Mouse (Mus musculus) thymus, postnatal 0 days (tissue): Measurements from ENCODE around the gene Trim25. TPM values are rescaled to one million over a fixed set of nuclear protein-coding genes. Genes with fewer than 3 reads are reported as not detected.
"Not testable (repeated sequence)": the region's sequence is repeated elsewhere in the genome, so short reads cannot be mapped to it uniquely, and the experiment has no call there.

Source experiments
- DNase-seq: peaks from one replicate; pipeline ENCODE4 v3.0.0-alpha.2; 2015; ENCODE audit warnings: low spot score
- polyA plus RNA-seq: library from polyadenylated mRNA; unstranded; fragments of >200 nt; fragmentation: Nextera tagmentation; extraction: Ambion mirVana; gene quantifications from 2 replicates; pipeline ENCODE4 v1.2.1, GENCODE M21; 2015

The Trim25 gene
- polyA plus RNA-seq, 1 experiment from 2014 or later = 48.9 TPM

GRCm38 (mm10) chr11:88993625-88994024 lies 5.6 kb upstream of the Trim25 start:
- DNase-seq = peak; percentile 86

- no peak for DNase-seq
Observed at GRCm38 (mm10) chr11:88994492-88994891, 4.7 kb upstream of the Trim25 start.

GRCm38 (mm10) chr11:88995616-88996015 lies 3.6 kb upstream of the Trim25 start:
- DNase-seq = no peak

GRCm38 (mm10) chr11:88996427-88996826 lies 2.7 kb upstream of the Trim25 start:
- DNase-seq = no peak

GRCm38 (mm10) chr11:88997343-88997742 lies 1.8 kb upstream of the Trim25 start:
- not testable (repeated sequence) for DNase-seq

GRCm38 (mm10) chr11:88998406-88998805 lies 770 bp upstream of the Trim25 start:
- DNase-seq = no peak

GRCm38 (mm10) chr11:88999723-89000526 lies 749 bp downstream of the Trim25 start:
- peak; percentile 8 for DNase-seq

- no peak for DNase-seq
Observed at GRCm38 (mm10) chr11:89000527-89000819, 1.3 kb downstream of the Trim25 start.

GRCm38 (mm10) chr11:89001569-89001968 lies 2.4 kb downstream of the Trim25 start:
- no peak for DNase-seq

GRCm38 (mm10) chr11:89002068-89002467 lies 2.9 kb downstream of the Trim25 start:
- no peak for DNase-seq

GRCm38 (mm10) chr11:89002621-89003020 lies 3.4 kb downstream of the Trim25 start:
- no peak for DNase-seq

- DNase-seq = no peak
Observed at GRCm38 (mm10) chr11:89003078-89003477, 3.9 kb downstream of the Trim25 start.

- no peak for DNase-seq
Observed at GRCm38 (mm10) chr11:89003726-89004125, 4.5 kb downstream of the Trim25 start.

- no peak for DNase-seq
Observed at GRCm38 (mm10) chr11:89005473-89005872, 6.3 kb downstream of the Trim25 start.

GRCm38 (mm10) chr11:89006404-89006803 lies 7.2 kb downstream of the Trim25 start:
- no peak for DNase-seq

GRCm38 (mm10) chr11:89007582-89007981 lies 8.4 kb downstream of the Trim25 start:
- no peak for DNase-seq

- no peak for DNase-seq
Observed at GRCm38 (mm10) chr11:89009066-89009465, 9.9 kb downstream of the Trim25 start.

GRCm38 (mm10) chr11:89009496-89009895 lies 10.3 kb downstream of the Trim25 start:
- no peak for DNase-seq

GRCm38 (mm10) chr11:89012241-89012640 lies 13.1 kb downstream of the Trim25 start:
- DNase-seq = no peak

GRCm38 (mm10) chr11:89017514-89018182 lies 18.5 kb downstream of the Trim25 start:
- DNase-seq = no peak

GRCm38 (mm10) chr11:89020681-89021305 lies 21.6 kb downstream of the Trim25 start:
- DNase-seq = no peak

- no peak for DNase-seq
Observed at GRCm38 (mm10) chr11:89021687-89022086, 22.5 kb downstream of the Trim25 start.
